Mouse (Mus musculus): ENCODE results near the gene Slc35g3. TPM values are rescaled to one million over a fixed set of nuclear protein-coding genes. Genes with fewer than 3 reads are reported as not detected.

Slc35g3 gene
- polyA plus RNA-seq, 1 experiment: 0.26 TPM

DNA sequence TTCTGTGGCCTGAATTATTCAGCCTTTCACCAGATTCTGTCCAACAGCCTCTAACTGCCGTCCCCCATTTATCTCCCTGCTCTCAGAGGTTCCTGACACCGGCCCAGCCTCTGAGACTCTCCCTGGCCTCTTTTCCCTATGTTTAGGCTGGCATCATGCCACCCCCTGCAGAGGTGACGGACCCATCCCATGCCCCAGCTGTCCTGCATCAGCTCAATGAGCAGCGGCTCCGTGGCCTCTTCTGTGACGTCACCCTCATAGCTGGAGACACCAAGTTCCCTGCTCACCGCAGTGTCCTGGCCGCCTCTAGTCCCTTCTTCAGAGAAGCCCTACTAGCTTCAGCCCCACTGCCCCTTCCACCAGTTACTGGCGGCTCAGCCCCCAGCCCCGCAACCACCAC is 13.9 kb upstream of the Slc35g3 start:
- TF ChIP-seq MYOD1 (IDR thresholded peaks at IDR 0.05; ENCODE audit: control insufficient read depth in 1 of 3, insufficient read length in 2 of 3, low read depth in 2 of 3) (no peak), SRF (IDR thresholded peaks at IDR 0.05; ENCODE audit: control insufficient read depth, insufficient read length, low read depth) (no peak)

DNA sequence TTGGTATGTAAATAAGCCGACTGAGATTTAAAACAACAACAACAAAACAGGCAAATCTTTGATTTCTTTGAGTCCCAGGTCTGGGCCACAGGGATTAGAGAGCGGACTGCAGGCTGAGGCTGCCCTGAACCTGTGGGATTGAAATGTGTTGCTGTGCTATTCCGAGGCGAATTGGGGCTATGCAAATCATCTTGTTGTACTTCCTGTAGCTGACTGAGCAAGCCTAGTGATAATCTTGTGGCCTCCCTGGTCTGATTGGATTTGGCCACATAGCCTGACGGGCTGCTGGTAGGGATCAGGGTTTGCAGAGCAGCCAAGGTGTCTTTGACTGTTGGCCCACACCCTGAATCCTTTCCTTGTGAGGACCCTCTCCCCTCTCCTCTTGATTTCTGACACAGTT is 13.2 kb upstream of the Slc35g3 start:
- Histone ChIP-seq H3ac (ENCODE audit: control insufficient read depth, insufficient read length) (no peak overlapping the region), H3K27me3 (ENCODE audit: control insufficient read depth, insufficient read depth, insufficient read length) (no peaks in the 10 kb centered on the region), H3K4me2 (ENCODE audit: low read depth) (no peak overlapping the region), H3K36me3 (ENCODE audit: control insufficient read depth, insufficient read depth) (peaks cover 9% of the 10 kb centered on the region), H3K79me2 (ENCODE audit: control insufficient read depth, insufficient read depth) (peaks cover 6% of the 10 kb centered on the region), H3K4me3 (no peak overlapping the region)
- TF ChIP-seq USF1 (IDR thresholded peaks at IDR 0.05; ENCODE audit: low read depth) (no peak), TCF3 (IDR thresholded peaks at IDR 0.05; ENCODE audit: insufficient read length, low read depth) (no peak), CEBPB (IDR thresholded peaks at IDR 0.05; ENCODE audit: insufficient read depth, poor library complexity, severe bottlenecking) (no peak), POLR2AphosphoS2 (IDR thresholded peaks at IDR 0.05; ENCODE audit: insufficient read length, low read depth) (no peak), TCF12 (IDR thresholded peaks at IDR 0.05; ENCODE audit: insufficient read depth, poor library complexity, severe bottlenecking) (no peak), E2F4 (IDR thresholded peaks at IDR 0.05; ENCODE audit: insufficient read depth) (no peak), POLR2A (IDR thresholded peaks at IDR 0.05; ENCODE audit: insufficient read length, low read depth) (no peak), MAX (IDR thresholded peaks at IDR 0.05; ENCODE audit: low read depth) (no peak), MYOG (IDR thresholded peaks at IDR 0.05; ENCODE audit: control insufficient read depth in 1 of 3, insufficient read depth in 1 of 3, insufficient read length in 2 of 3, low read depth in 2 of 3) (no peak)

More for the DNA sequence above, 13.9 kb upstream of the Slc35g3 start:
- Histone ChIP-seq H3ac (ENCODE audit: control insufficient read depth, insufficient read length) (no peak overlapping the region), H3K4me2 (ENCODE audit: low read depth) (no peak overlapping the region), H3K4me3 (no peak overlapping the region), H3K36me3 (ENCODE audit: control insufficient read depth, insufficient read depth) (peaks cover 8% of the 10 kb centered on the region), H3K27me3 (ENCODE audit: control insufficient read depth, insufficient read depth, insufficient read length) (no peaks in the 10 kb centered on the region), H3K79me2 (ENCODE audit: control insufficient read depth, insufficient read depth) (no peaks in the 10 kb centered on the region)

GRCm38 (mm10) chr11:69767625-69767909 is 5.8 kb upstream of the Slc35g3 start:
- Histone ChIP-seq H3K36me3 (ENCODE audit: control insufficient read depth, insufficient read depth) (peaks cover 5% of the 10 kb centered on the region), H3K4me3 (peak overlapping the region; percentile 59), H3K79me2 (ENCODE audit: control insufficient read depth, insufficient read depth) (peaks cover 22% of the 10 kb centered on the region), H3K4me2 (ENCODE audit: low read depth) (no peak overlapping the region), H3ac (ENCODE audit: control insufficient read depth, insufficient read length) (no peak overlapping the region), H3K27me3 (ENCODE audit: control insufficient read depth, insufficient read depth, insufficient read length) (no peaks in the 10 kb centered on the region)
- no peak for TF ChIP-seq POLR2AphosphoS2 (IDR thresholded peaks at IDR 0.05; ENCODE audit: insufficient read length, low read depth)
- no peak for TF ChIP-seq MYOG (IDR thresholded peaks at IDR 0.05; ENCODE audit: control insufficient read depth in 1 of 3, insufficient read depth in 1 of 3, insufficient read length in 2 of 3, low read depth in 2 of 3)
- no peak for TF ChIP-seq POLR2A (IDR thresholded peaks at IDR 0.05; ENCODE audit: insufficient read length, low read depth)
- no peak for TF ChIP-seq E2F4 (IDR thresholded peaks at IDR 0.05; ENCODE audit: insufficient read depth)
- TF ChIP-seq SRF (IDR thresholded peaks at IDR 0.05; ENCODE audit: control insufficient read depth, insufficient read length, low read depth): no peak
- no peak for TF ChIP-seq REST (IDR thresholded peaks at IDR 0.05; ENCODE audit: insufficient read depth, insufficient read length)
- TF ChIP-seq USF1 (IDR thresholded peaks at IDR 0.05; ENCODE audit: low read depth): no peak
- no peak for TF ChIP-seq MYOD1 (IDR thresholded peaks at IDR 0.05; ENCODE audit: control insufficient read depth in 1 of 3, insufficient read length in 2 of 3, low read depth in 2 of 3)
- TF ChIP-seq CEBPB (IDR thresholded peaks at IDR 0.05; ENCODE audit: insufficient read depth, poor library complexity, severe bottlenecking): no peak
- no peak for TF ChIP-seq TCF3 (IDR thresholded peaks at IDR 0.05; ENCODE audit: insufficient read length, low read depth)
- no peak for TF ChIP-seq MAX (IDR thresholded peaks at IDR 0.05; ENCODE audit: low read depth)
- TF ChIP-seq TCF12 (IDR thresholded peaks at IDR 0.05; ENCODE audit: insufficient read depth, poor library complexity, severe bottlenecking): no peak

DNA sequence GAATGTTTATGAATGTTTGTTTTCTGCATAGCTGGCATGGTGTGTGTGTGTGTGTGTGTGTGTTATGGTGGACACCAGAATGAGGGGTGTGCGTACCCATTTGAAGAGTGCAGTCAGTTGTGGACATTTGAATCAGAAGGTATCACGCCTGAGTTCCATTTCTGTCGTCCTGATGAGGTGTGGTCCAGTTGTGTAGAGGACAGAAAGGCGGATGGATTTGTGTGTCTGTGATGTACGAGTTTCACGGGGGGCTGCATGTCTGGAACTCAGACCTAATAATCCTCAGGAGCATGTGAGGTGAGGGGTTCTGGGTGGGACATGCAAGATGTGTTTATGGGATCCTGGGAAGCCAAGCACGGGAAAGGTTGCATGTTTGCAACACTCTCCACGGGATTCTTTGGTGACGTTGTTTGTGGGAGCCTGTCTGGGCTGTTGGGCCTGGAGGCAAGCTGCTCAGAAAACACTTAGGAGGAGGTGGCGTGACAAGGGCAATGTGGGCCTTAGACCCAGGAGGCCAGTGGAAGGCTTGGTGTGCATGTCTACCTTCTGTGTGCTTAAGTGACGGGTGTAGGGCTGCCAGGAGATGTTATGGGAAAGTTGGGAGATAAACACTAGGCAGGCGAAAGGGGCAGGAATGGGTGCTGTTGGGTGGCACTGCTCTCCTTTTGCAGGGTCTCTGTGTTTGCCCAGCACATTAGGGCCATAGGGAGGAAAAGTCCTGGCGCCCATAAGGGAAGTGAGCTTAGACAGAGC is 5.3 kb upstream of the Slc35g3 start:
- Histone ChIP-seq H3ac (ENCODE audit: control insufficient read depth, insufficient read length) (peak overlapping the region; percentile 2), H3K4me3 (peak overlapping the region; percentile 59), H3K79me2 (ENCODE audit: control insufficient read depth, insufficient read depth) (peaks cover 22% of the 10 kb centered on the region), H3K36me3 (ENCODE audit: control insufficient read depth, insufficient read depth) (peaks cover 5% of the 10 kb centered on the region), H3K4me2 (ENCODE audit: low read depth) (peak overlapping the region; percentile 64), H3K27me3 (ENCODE audit: control insufficient read depth, insufficient read depth, insufficient read length) (no peaks in the 10 kb centered on the region)
- TF ChIP-seq E2F4 (IDR thresholded peaks at IDR 0.05; ENCODE audit: insufficient read depth): no peak
- TF ChIP-seq POLR2A (IDR thresholded peaks at IDR 0.05; ENCODE audit: insufficient read length, low read depth): no peak
- no peak for TF ChIP-seq MYOD1 (IDR thresholded peaks at IDR 0.05; ENCODE audit: control insufficient read depth in 1 of 3, insufficient read length in 2 of 3, low read depth in 2 of 3)
- no peak for TF ChIP-seq TCF3 (IDR thresholded peaks at IDR 0.05; ENCODE audit: insufficient read length, low read depth)
- no peak for TF ChIP-seq SRF (IDR thresholded peaks at IDR 0.05; ENCODE audit: control insufficient read depth, insufficient read length, low read depth)
- no peak for TF ChIP-seq REST (IDR thresholded peaks at IDR 0.05; ENCODE audit: insufficient read depth, insufficient read length)
- no peak for TF ChIP-seq POLR2AphosphoS2 (IDR thresholded peaks at IDR 0.05; ENCODE audit: insufficient read length, low read depth)
- no peak for TF ChIP-seq TCF12 (IDR thresholded peaks at IDR 0.05; ENCODE audit: insufficient read depth, poor library complexity, severe bottlenecking)
- TF ChIP-seq CEBPB (IDR thresholded peaks at IDR 0.05; ENCODE audit: insufficient read depth, poor library complexity, severe bottlenecking): no peak
- no peak for TF ChIP-seq MAX (IDR thresholded peaks at IDR 0.05; ENCODE audit: low read depth)
- TF ChIP-seq USF1 (IDR thresholded peaks at IDR 0.05; ENCODE audit: low read depth): no peak
- no peak for TF ChIP-seq MYOG (IDR thresholded peaks at IDR 0.05; ENCODE audit: control insufficient read depth in 1 of 3, insufficient read depth in 1 of 3, insufficient read length in 2 of 3, low read depth in 2 of 3)

- H3K4me3 ChIP-seq: peak overlapping the region; percentile 59
- H3K79me2 ChIP-seq (ENCODE audit: control insufficient read depth, insufficient read depth): peaks cover 22% of the 10 kb centered on the region
- peak overlapping the region; percentile 64 for H3K4me2 ChIP-seq (ENCODE audit: low read depth)
- H3K36me3 ChIP-seq (ENCODE audit: control insufficient read depth, insufficient read depth): peaks cover 5% of the 10 kb centered on the region
- TF ChIP-seq REST (IDR thresholded peaks at IDR 0.05; ENCODE audit: insufficient read depth, insufficient read length): no peak
- no peak for TF ChIP-seq SRF (IDR thresholded peaks at IDR 0.05; ENCODE audit: control insufficient read depth, insufficient read length, low read depth)
- no peak for TF ChIP-seq CEBPB (IDR thresholded peaks at IDR 0.05; ENCODE audit: insufficient read depth, poor library complexity, severe bottlenecking)
- peak; percentile 51 for TF ChIP-seq POLR2A (IDR thresholded peaks at IDR 0.05; ENCODE audit: insufficient read length, low read depth)
- no peaks in the 10 kb centered on the region for H3K27me3 ChIP-seq (ENCODE audit: control insufficient read depth, insufficient read depth, insufficient read length)
- H3ac ChIP-seq (ENCODE audit: control insufficient read depth, insufficient read length): peak overlapping the region; percentile 42
These were observed 4.4 kb upstream of the Slc35g3 start for GRCm38 (mm10) chr11:69766126-69766609.

Data from myocyte (in vitro differentiated cells).